In the genomic region with DNA sequence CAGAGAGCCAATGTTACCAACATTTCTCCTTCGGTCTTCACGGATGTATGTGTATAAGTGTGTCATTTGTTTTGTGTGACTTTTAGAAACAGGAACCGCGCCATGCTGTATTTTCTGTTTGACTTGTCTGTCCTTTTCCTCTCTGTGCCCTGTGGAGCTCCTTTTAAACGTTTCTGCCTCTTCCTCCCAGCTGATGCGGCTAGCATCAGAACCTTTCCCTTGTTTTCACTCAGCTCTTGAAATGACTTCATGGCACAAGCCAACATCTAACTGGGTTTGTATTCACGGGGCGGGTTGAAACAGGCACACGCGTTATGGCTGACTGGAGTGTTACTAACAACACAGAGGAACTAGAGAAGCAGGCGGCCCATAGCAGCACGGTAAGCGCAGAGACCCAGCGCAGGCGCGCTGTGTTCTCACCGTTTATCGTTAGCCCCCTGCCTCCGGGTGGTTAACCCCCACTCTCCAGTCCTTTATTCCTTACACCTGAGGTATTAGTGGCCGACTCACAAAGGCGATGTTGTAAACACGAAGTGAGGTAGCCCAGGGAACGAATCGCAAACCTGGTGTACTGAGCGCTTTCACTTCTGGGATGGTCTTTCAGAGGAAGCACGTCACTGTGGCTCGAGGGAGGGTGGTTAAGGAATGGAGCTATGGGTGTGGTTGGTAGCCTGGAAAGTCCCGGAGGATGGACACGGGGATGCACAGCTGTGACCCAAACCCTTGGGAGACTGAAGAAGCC, we compare ENCODE assay signal across 1 mouse cellular context.
TF ChIP-seq lines count a peak whose summit lies in the region.

No protein-coding gene starts in this region.

TF ChIP-seq in MEL, 35 proteins besides CTCF, POLR2A, EP300 and RAD21:
- TF ChIP-seq RCOR1 (IDR thresholded peaks at IDR 0.05; ENCODE audit: low read depth, low read length) = no peak; the same call in 1 of the 2 replicates
- TF ChIP-seq ETS1 (IDR thresholded peaks at IDR 0.05; ENCODE audit: low read depth, low read length) = peak; percentile 62
- peak; percentile 84 for TF ChIP-seq NRF1 (IDR thresholded peaks at IDR 0.05; ENCODE audit: insufficient read depth, low read depth, low read length, poor library complexity, severe bottlenecking)
- no peak for TF ChIP-seq MEF2A (IDR thresholded peaks at IDR 0.05; ENCODE audit: extremely low read depth, insufficient replicate concordance, low read depth, low read length, poor library complexity, severe bottlenecking)
- TF ChIP-seq BHLHE40 (IDR thresholded peaks at IDR 0.05; ENCODE audit: borderline replicate concordance, low read depth, low read length) = peak; percentile 17; the same call in 1 of the 2 replicates
- TF ChIP-seq CHD2 (IDR thresholded peaks at IDR 0.05; ENCODE audit: low read length) = no peak
- peak; percentile 72; the same call in 1 of the 2 replicates for TF ChIP-seq UBTF (IDR thresholded peaks at IDR 0.05; ENCODE audit: borderline replicate concordance, insufficient read depth, low read depth, low read length)
- TF ChIP-seq TAL1 (IDR thresholded peaks at IDR 0.05; ENCODE audit: low read length) = no peak
- TF ChIP-seq SMC3 (IDR thresholded peaks at IDR 0.05; ENCODE audit: low read depth, low read length) = 0 out of 2 replicates have a peak, but pooled peaks have one; percentile 13
- TF ChIP-seq JUND (IDR thresholded peaks at IDR 0.05; ENCODE audit: low read depth, low read length) = no peak
- TF ChIP-seq ZKSCAN1 (IDR thresholded peaks at IDR 0.05; ENCODE audit: low read depth, low read length) = no peak
- no peak for TF ChIP-seq MAFK (IDR thresholded peaks at IDR 0.05; ENCODE audit: borderline replicate concordance, low read depth, low read length)
- TF ChIP-seq KAT2A (conservative IDR thresholded peaks at IDR 0.05; ENCODE audit: low read depth, low read length) = peak; percentile 55; the same call in 1 of the 2 replicates
- peak; percentile 71 for TF ChIP-seq HCFC1 (IDR thresholded peaks at IDR 0.05; ENCODE audit: low read depth, low read length)
- TF ChIP-seq MYC (IDR thresholded peaks at IDR 0.05; ENCODE audit: low read depth, low read length) = peak; percentile 82
- peak; percentile 83 for TF ChIP-seq TBP (IDR thresholded peaks at IDR 0.05; ENCODE audit: low read depth, low read length)
- no peak; the same call in none of the 2 replicates for TF ChIP-seq ELF1 (IDR thresholded peaks at IDR 0.05; ENCODE audit: low read depth, low read length)
- peak; percentile 84; the same call in 1 of the 2 replicates for TF ChIP-seq MAZ (IDR thresholded peaks at IDR 0.05; ENCODE audit: low read depth, low read length)
- TF ChIP-seq ZMIZ1 (IDR thresholded peaks at IDR 0.05; ENCODE audit: low read depth, low read length) = peak; percentile 97
- no peak for TF ChIP-seq POLR2AphosphoS5 (IDR thresholded peaks at IDR 0.05; ENCODE audit: borderline replicate concordance, low read depth, low read length)
- peak; percentile 68 for TF ChIP-seq MAX (IDR thresholded peaks at IDR 0.05; ENCODE audit: low read length)
- no peak for TF ChIP-seq USF2 (IDR thresholded peaks at IDR 0.05; ENCODE audit: borderline replicate concordance in 1 of 2, insufficient read depth in 1 of 2, low read depth in 1 of 2, low read length in 2 of 2)
- TF ChIP-seq MYB (IDR thresholded peaks at IDR 0.05; ENCODE audit: low read depth, low read length) = peak; percentile 33
- peak; percentile 58; the same call in 1 of the 2 replicates for TF ChIP-seq E2F4 (IDR thresholded peaks at IDR 0.05; ENCODE audit: borderline replicate concordance, low read depth, low read length)
- TF ChIP-seq NELFE (IDR thresholded peaks at IDR 0.05; ENCODE audit: low read depth, low read length) = peak; percentile 97
- TF ChIP-seq CHD1 (IDR thresholded peaks at IDR 0.05; ENCODE audit: low read depth, low read length) = peak; percentile 97
- no peak for TF ChIP-seq ZC3H11A (IDR thresholded peaks at IDR 0.05; ENCODE audit: low read depth, low read length)
- TF ChIP-seq GATA1 (IDR thresholded peaks at IDR 0.05; ENCODE audit: low read depth, low read length) = no peak
- no peak for TF ChIP-seq USF1 (IDR thresholded peaks at IDR 0.05; ENCODE audit: low read depth, low read length)
- TF ChIP-seq GABPA (IDR thresholded peaks at IDR 0.05; ENCODE audit: low read depth, low read length) = no peak
- no peak for TF ChIP-seq ZNF384 (IDR thresholded peaks at IDR 0.05; ENCODE audit: low read depth, low read length)
- peak; percentile 93 for TF ChIP-seq SIN3A (IDR thresholded peaks at IDR 0.05; ENCODE audit: low read length)
- TF ChIP-seq MXI1 (IDR thresholded peaks at IDR 0.05; ENCODE audit: low read depth, low read length) = peak; percentile 93
- TF ChIP-seq TCF12 (IDR thresholded peaks at IDR 0.05; ENCODE audit: low read depth, low read length) = peak; percentile 69; the same call in 1 of the 2 replicates
- TF ChIP-seq POLR2AphosphoS2 (IDR thresholded peaks at IDR 0.05; ENCODE audit: low read length) = peak; percentile 98
